Mouse (Mus musculus) heart, adult 18-20 months (tissue): ENCODE measurements around the gene Cd300e. TPM values are rescaled to one million over a fixed set of nuclear protein-coding genes. Genes with fewer than 3 reads are reported as not detected.

ENCODE experiments used
- total RNA-seq, 2 experiments: library from RNA; stranded (reverse); gene quantifications; 2 replicates each; pipeline ENCODE4 v1.2.3; 2021

Gene Cd300e
- total RNA-seq, 2 experiments from 2014 or later, result 0.25 to 0.39 TPM

Other genes with a start within 250 kb of the Cd300e start
- 1 to 10 TPM; 5.1 to 7.5 TPM for gene Gprc5c, start 211.0 kb downstream of the Cd300e start, total RNA-seq
- gene Cd300a, start 172.1 kb downstream of the Cd300e start, total RNA-seq, result under 1 TPM; 0.62 to 0.98 TPM
- under 1 TPM; 0.23 to 0.40 TPM for gene Cd300lb, start 127.8 kb downstream of the Cd300e start, total RNA-seq
- not detected for gene Cd300c, start 93.0 kb downstream of the Cd300e start, total RNA-seq
- 1 to 10 TPM in 1 of 2 experiments, under 1 TPM in 1; 0.95 to 1.7 TPM for gene Cd300ld, start 72.3 kb downstream of the Cd300e start, total RNA-seq
- 1 to 10 TPM; 1.4 TPM for gene Cd300c2, start 60.3 kb downstream of the Cd300e start, total RNA-seq
- gene Cd300ld2, start 46.0 kb downstream of the Cd300e start, total RNA-seq, result not detected
- gene Cd300ld4, start 35.2 kb downstream of the Cd300e start, total RNA-seq, result under 1 TPM in 1 of 2 experiments, not detected in 1; 0.80 TPM
- 1 to 10 TPM; 4.8 to 5.6 TPM for gene Cd300ld5, start 24.4 kb downstream of the Cd300e start, total RNA-seq
- 10 to 100 TPM; 11.4 TPM for gene Cd300ld3, start 13.8 kb downstream of the Cd300e start, total RNA-seq
- 1 to 10 TPM in 1 of 2 experiments, under 1 TPM in 1; 0.50 to 1.2 TPM for gene Rab37, start 29.3 kb upstream of the Cd300e start, total RNA-seq
- gene Cd300lf, start 71.8 kb upstream of the Cd300e start, total RNA-seq, result under 1 TPM in 1 of 2 experiments, not detected in 1; 0.36 TPM
- 1 to 10 TPM; 7.7 to 9.1 TPM for gene Slc9a3r1, start 101.2 kb upstream of the Cd300e start, total RNA-seq
- gene Tmem104, start 125.3 kb upstream of the Cd300e start, total RNA-seq, result 10 to 100 TPM; 10.9 to 12.9 TPM
- gene Nat9, start 125.7 kb upstream of the Cd300e start, total RNA-seq, result 10 to 100 TPM; 20.7 to 25.1 TPM
- gene Grin2c, start 205.1 kb upstream of the Cd300e start, total RNA-seq, result under 1 TPM; 0.27 to 0.41 TPM
- 10 to 100 TPM in 1 of 2 experiments, 1 to 10 TPM in 1; 9.8 to 10.1 TPM for gene Fdxr, start 214.9 kb upstream of the Cd300e start, total RNA-seq
- 1 to 10 TPM; 2.2 to 2.4 TPM for gene Fads6, start 235.5 kb upstream of the Cd300e start, total RNA-seq
- not detected for gene Otop2, start 245.0 kb upstream of the Cd300e start, total RNA-seq